In the genomic region with DNA sequence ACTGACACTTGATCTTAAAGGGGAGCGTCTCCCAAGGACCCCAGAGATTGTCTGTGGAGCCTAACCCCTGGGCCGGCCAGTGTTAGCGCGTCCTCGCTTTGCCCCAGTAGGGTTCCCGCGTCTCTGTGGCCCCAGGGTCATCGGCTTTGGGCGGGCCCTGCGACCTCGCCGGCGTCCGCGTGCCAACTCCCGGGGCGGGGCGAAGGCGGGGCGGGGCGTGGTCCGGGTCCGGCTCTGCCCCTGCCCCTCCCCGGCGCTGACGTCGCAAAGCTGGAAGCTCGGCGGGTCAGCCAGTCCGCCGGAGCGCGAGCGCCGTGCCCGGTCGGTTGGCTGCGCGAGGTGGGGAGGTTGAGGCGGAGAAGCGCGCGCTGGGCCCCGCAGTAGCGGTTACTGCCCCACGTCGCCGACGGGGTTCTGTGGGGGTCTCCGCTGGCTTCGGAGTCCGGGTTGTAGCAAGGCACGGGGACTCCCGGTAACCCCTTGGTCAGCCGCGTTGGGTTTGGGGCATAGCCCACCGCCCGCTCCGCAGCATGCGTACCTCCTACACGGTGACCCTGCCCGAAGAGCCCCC, we compare ENCODE assay signal across 8 mouse cellular contexts. TPM values are rescaled to one million over a fixed set of nuclear protein-coding genes. Genes with fewer than 3 reads are reported as not detected.
DNase-seq lines count a peak whose midpoint lies in the region; ATAC-seq and TF ChIP-seq lines count a peak whose summit lies in the region.

No protein-coding gene starts in this region.

- H3K36me3 ChIP-seq in ES-E14 (ENCODE audit: control insufficient read depth, insufficient read depth, low read length, poor library complexity, severe bottlenecking), result no peaks in the 10 kb centered on the region
- H3K36me3 ChIP-seq in lung, postnatal 0 days (ENCODE audit: insufficient read depth, low read length), result no peaks in the 10 kb centered on the region

- no peak for TF ChIP-seq EP300 in lung, postnatal 0 days (IDR thresholded peaks at IDR 0.05)

- in situ Hi-C loops in ES-E14 (cut with MboI; ENCODE audit: low sequenced_read_pairs in 2 of 2, unreplicated experiment in 2 of 2), result no loop called here

- peaks cover 4 to 22% of the 10 kb centered on the region in 2 experiments for H3K4me1 ChIP-seq in ES-E14 (ENCODE audit: control insufficient read depth in 2 of 2, insufficient read depth in 2 of 2, low read length in 2 of 2, poor library complexity in 1 of 2)
- H3K4me1 ChIP-seq in cerebellum, adult 2 months (ENCODE audit: control insufficient read depth, insufficient read depth, low read length), result peaks cover 27% of the 10 kb centered on the region
- peaks cover 17% of the 10 kb centered on the region; the same call in 1 of the 2 replicates for H3K4me1 ChIP-seq in lung, postnatal 0 days (ENCODE audit: insufficient read depth, low read depth, low read length)

- peak overlapping the region; percentile 100 for H3K4me2 ChIP-seq in lung, postnatal 0 days (replicated peaks; ENCODE audit: low read depth, low read length)

- no peak for DNase-seq in ES-E14 (ENCODE audit: low read depth, low spot score)
- peak; percentile 96 to 97 for DNase-seq in cerebellum, adult 2 months
- peak; percentile 58 for DNase-seq in forelimb bud, embryonic 11.5 days (ENCODE audit: low read depth, low spot score)
- DNase-seq in layer of hippocampus, postnatal 10 days (ENCODE audit: low spot score in 2 of 2), result peak; percentile 80 to 89
- peak; percentile 94 for DNase-seq in lung, postnatal 0 days (ENCODE audit: low spot score)
- peak; percentile 93 for DNase-seq in ovary, postnatal 10 days (ENCODE audit: low spot score)
- DNase-seq in thymus, postnatal 10 days (ENCODE audit: low spot score in 2 of 2), result peak; percentile 42 to 63

- H3K27ac ChIP-seq in ES-E14 (ENCODE audit: insufficient read depth, low read depth, low read length, poor library complexity, severe bottlenecking), result no peak overlapping the region
- H3K27ac ChIP-seq in cerebellum, adult 2 months (ENCODE audit: insufficient read depth, low read length), result peak overlapping the region; percentile 99
- no peak overlapping the region for H3K27ac ChIP-seq in lung, postnatal 0 days (ENCODE audit: low read length)

- peak overlapping the region; percentile 79 for H3K9ac ChIP-seq in ES-E14 (ENCODE audit: insufficient read depth, low read depth, low read length, poor library complexity, severe bottlenecking)
- H3K9ac ChIP-seq in lung, postnatal 0 days (replicated peaks; ENCODE audit: low read depth), result peak overlapping the region; percentile 50

- peak overlapping the region; percentile 80 to 87 for H3K4me3 ChIP-seq in ES-E14 (ENCODE audit: insufficient read depth in 1 of 2, low read depth in 1 of 2, low read length in 2 of 2, poor library complexity in 1 of 2, severe bottlenecking in 1 of 2)
- H3K4me3 ChIP-seq in cerebellum, adult 2 months (replicated peaks; ENCODE audit: insufficient read depth, low read depth, low read length), result peak overlapping the region; percentile 92
- peak overlapping the region; percentile 57 for H3K4me3 ChIP-seq in lung, postnatal 0 days (ENCODE audit: low read depth, low read length)

- peak; percentile 99 for TF ChIP-seq POLR2A in cerebellum, adult 2 months (IDR thresholded peaks at IDR 0.05; ENCODE audit: borderline replicate concordance, insufficient read depth, low read length)

- no peaks in the 10 kb centered on the region for H3K9me3 ChIP-seq in ES-E14 (ENCODE audit: control insufficient read depth, insufficient read depth, low read depth, low read length)
- no peaks in the 10 kb centered on the region for H3K9me3 ChIP-seq in lung, postnatal 0 days (ENCODE audit: low read length)

- ATAC-seq in hematopoietic stem cell, adult 5-6 weeks (replicated peaks in 1 of 2; ENCODE audit: insufficient read depth in 1 of 2, low FRiP score in 2 of 2, low TSS enrichment in 1 of 2, low read depth in 1 of 2, poor library complexity in 2 of 2, severe bottlenecking in 2 of 2), result peak; percentile 23 to 44; a peak in 1 of 4 replicates
- peak; percentile 87 for ATAC-seq in lung, postnatal 0 days

- H3K27me3 ChIP-seq in cerebellum, adult 2 months (ENCODE audit: control insufficient read depth, insufficient read depth, low read length), result no peaks in the 10 kb centered on the region
- peaks cover 4% of the 10 kb centered on the region; the same call in 1 of the 2 replicates for H3K27me3 ChIP-seq in lung, postnatal 0 days (replicated peaks; ENCODE audit: insufficient read depth, low read length)

- under 1% methylated on average over 62 of the region's 62 CpGs for WGBS in cerebellum, adult 2 months
- WGBS in lung, postnatal 0 days, result under 1% methylated on average over 37 of the region's 62 CpGs

- TF ChIP-seq CTCF in cerebellum, adult 2 months (IDR thresholded peaks at IDR 0.05; ENCODE audit: borderline replicate concordance, insufficient read depth, low read depth, low read length), result no peak
- no peak for TF ChIP-seq CTCF in lung, postnatal 0 days (IDR thresholded peaks at IDR 0.05)

TF ChIP-seq in ES-E14, 5 proteins besides CTCF, POLR2A, EP300 and RAD21:
- TF ChIP-seq ZNF384 (IDR thresholded peaks at IDR 0.05; ENCODE audit: low read depth, low read length) (no peak), CHD2 (IDR thresholded peaks at IDR 0.05; ENCODE audit: low read depth, low read length) (no peak), HCFC1 (IDR thresholded peaks at IDR 0.05; ENCODE audit: borderline replicate concordance, insufficient read depth, low read length) (no peak), MAFK (IDR thresholded peaks at IDR 0.05; ENCODE audit: insufficient read depth, low read depth, low read length) (no peak), ZC3H11A (IDR thresholded peaks at IDR 0.05; ENCODE audit: borderline replicate concordance, low read depth, low read length) (no peak)
TF ChIP-seq in ES-E14: peak in this region for 0.

RNA-seq across cellular contexts. Expression of gene Mfrp, which starts 16.8 kb away (rescaled TPM):
- total RNA-seq in ES-E14 (2012; rRNA removed), result 0.09 and 0.11 TPM in 2 replicates
- polyA plus RNA-seq in cerebellum, adult 2 months (2012; rRNA removed), result 2.7 and 7.3 TPM in 2 replicates
- total RNA-seq in hematopoietic stem cell, adult 5-6 weeks (2017), result not detected in 2 replicates
- 1 to 10 TPM in 1 of 2 experiments, not detected in 1; 2.4 TPM for total RNA-seq in layer of hippocampus, postnatal 10 days (2021)
- polyA plus RNA-seq in lung, postnatal 0 days (2015; fragmentation: Nextera tagmentation; extraction: Ambion mirVana), result 0.08 TPM in 1 of 2 replicates, not detected in the other

RNA-seq across cellular contexts. Expression of gene Usp2, which starts 17.9 kb away (rescaled TPM):
- 3.9 and 4.0 TPM in 2 replicates for total RNA-seq in ES-E14 (2012; rRNA removed)
- polyA plus RNA-seq in cerebellum, adult 2 months (2012; rRNA removed), result 43.5 and 47.1 TPM in 2 replicates
- 2.0 and 3.0 TPM in 2 replicates for total RNA-seq in hematopoietic stem cell, adult 5-6 weeks (2017)
- 10 to 100 TPM; 41.7 to 47.2 TPM for total RNA-seq in layer of hippocampus, postnatal 10 days (2021)
- 11.0 TPM in 2 replicates for polyA plus RNA-seq in lung, postnatal 0 days (2015; fragmentation: Nextera tagmentation; extraction: Ambion mirVana)

RNA-seq across cellular contexts. Expression of gene C1qtnf5, which starts 22.3 kb away (rescaled TPM):
- total RNA-seq in ES-E14 (2012; rRNA removed), result 0.79 and 1.6 TPM in 2 replicates
- 26.0 and 29.1 TPM in 2 replicates for polyA plus RNA-seq in cerebellum, adult 2 months (2012; rRNA removed)
- total RNA-seq in hematopoietic stem cell, adult 5-6 weeks (2017), result not detected in 2 replicates
- 10 to 100 TPM; 16.0 to 17.6 TPM for total RNA-seq in layer of hippocampus, postnatal 10 days (2021)
- 9.8 and 10.3 TPM in 2 replicates for polyA plus RNA-seq in lung, postnatal 0 days (2015; fragmentation: Nextera tagmentation; extraction: Ambion mirVana)

RNA-seq across cellular contexts. Expression of gene Gm49380, which starts 28.6 kb away (rescaled TPM):
- 0.18 and 0.26 TPM in 2 replicates for total RNA-seq in ES-E14 (2012; rRNA removed)
- 0.41 and 0.75 TPM in 2 replicates for polyA plus RNA-seq in cerebellum, adult 2 months (2012; rRNA removed)
- total RNA-seq in hematopoietic stem cell, adult 5-6 weeks (2017), result not detected in 2 replicates
- total RNA-seq in layer of hippocampus, postnatal 10 days (2021), result under 1 TPM in 1 of 2 experiments, not detected in 1; 0.43 TPM
- 0.29 and 0.30 TPM in 2 replicates for polyA plus RNA-seq in lung, postnatal 0 days (2015; fragmentation: Nextera tagmentation; extraction: Ambion mirVana)

RNA-seq across cellular contexts. Expression of gene Rnf26, which starts 28.6 kb away (rescaled TPM):
- total RNA-seq in ES-E14 (2012; rRNA removed), result 19.9 and 23.1 TPM in 2 replicates
- 31.2 and 34.0 TPM in 2 replicates for polyA plus RNA-seq in cerebellum, adult 2 months (2012; rRNA removed)
- total RNA-seq in hematopoietic stem cell, adult 5-6 weeks (2017), result 10.8 and 13.0 TPM in 2 replicates
- 10 to 100 TPM; 30.5 to 30.6 TPM for total RNA-seq in layer of hippocampus, postnatal 10 days (2021)
- polyA plus RNA-seq in lung, postnatal 0 days (2015; fragmentation: Nextera tagmentation; extraction: Ambion mirVana), result 18.8 and 19.0 TPM in 2 replicates
